Mouse (Mus musculus): Measurements from ENCODE around the gene Hapln3.

The Hapln3 gene

GRCm38 (mm10) chr7:79079212-79079611 is 51.6 kb downstream of the Hapln3 start:
- DNase-seq (ENCODE audit: low read depth in 2 of 2, low spot score in 2 of 2), result no peak

GRCm38 (mm10) chr7:79068231-79068630 is 62.6 kb downstream of the Hapln3 start:
- DNase-seq (ENCODE audit: low read depth in 2 of 2, low spot score in 2 of 2), result no peak

- DNase-seq (ENCODE audit: low read depth in 2 of 2, low spot score in 2 of 2), result no peak
Measured at GRCm38 (mm10) chr7:79067466-79067865, 63.4 kb downstream of the Hapln3 start.
